Mouse (Mus musculus): Measurements from ENCODE around the gene H2-Eb2. TPM values are rescaled to one million over a fixed set of nuclear protein-coding genes. Genes with fewer than 3 reads are reported as not detected.

The H2-Eb2 gene
- polyA plus RNA-seq, 1 experiment from 2014 or later = not detected

- no peak overlapping the region for H3K9ac ChIP-seq (replicated peaks)
- 63% methylated on average over 6 of the region's 6 CpGs for WGBS (ENCODE audit: insufficient replicate concordance)
- no peak overlapping the region for H3K27ac ChIP-seq (ENCODE audit: low read depth)
- no peak for ATAC-seq
- no peak for TF ChIP-seq CTCF (IDR thresholded peaks at IDR 0.05; ENCODE audit: low read depth)
- TF ChIP-seq EP300 (IDR thresholded peaks at IDR 0.05; ENCODE audit: low read depth) = no peak
- no peak overlapping the region for H3K4me2 ChIP-seq (ENCODE audit: low read depth, low read length)
- no peak overlapping the region for H3K4me3 ChIP-seq (ENCODE audit: low read depth, low read length)
- H3K27me3 ChIP-seq (ENCODE audit: insufficient read depth, low read length) = no peaks in the 10 kb centered on the region
- H3K36me3 ChIP-seq (replicated peaks; ENCODE audit: insufficient read depth, low read length) = no peaks in the 10 kb centered on the region
- no peaks in the 10 kb centered on the region for H3K9me3 ChIP-seq (ENCODE audit: low read length)
- DNase-seq = no peak
- H3K4me1 ChIP-seq (ENCODE audit: insufficient read depth) = 0 out of 2 replicates have a peak, but pooled peaks cover 2% of the 10 kb centered on the region
Measured at GRCm38 (mm10) chr17:34373055-34373709, 47.7 kb downstream of the H2-Eb2 start.

- Histone ChIP-seq H3K4me3 (ENCODE audit: low read depth, low read length) (no peak within 1 kb of the TSS), H3K27me3 (ENCODE audit: insufficient read depth, low read length) (0 out of 2 replicates have a peak, but pooled peaks cover 4% of the 10 kb centered on the region), H3K27ac (ENCODE audit: low read depth) (no peak within 1 kb of the TSS), H3K4me1 (ENCODE audit: insufficient read depth) (no peaks in the 10 kb centered on the region), H3K9me3 (ENCODE audit: low read length) (no peaks in the 10 kb centered on the region), H3K36me3 (replicated peaks; ENCODE audit: insufficient read depth, low read length) (no peaks in the 10 kb centered on the region), H3K9ac (replicated peaks) (no peak within 1 kb of the TSS), H3K4me2 (ENCODE audit: low read depth, low read length) (no peak within 1 kb of the TSS)
- no peak for DNase-seq
- 67% methylated on average over 2 of the region's 2 CpGs for WGBS (ENCODE audit: insufficient replicate concordance)
- TF ChIP-seq CTCF (IDR thresholded peaks at IDR 0.05; ENCODE audit: low read depth) = no peak
- TF ChIP-seq EP300 (IDR thresholded peaks at IDR 0.05; ENCODE audit: low read depth) = no peak
- no peak for ATAC-seq
Measured at GRCm38 (mm10) chr17:34376847-34377246, 51.4 kb downstream of the H2-Eb2 start, which contains the start of gene Btnl1. Gene Btnl1, plus strand, starts transcription at chr17:34377132.

- H3K4me2 ChIP-seq (ENCODE audit: low read depth, low read length) = no peak overlapping the region
- WGBS (ENCODE audit: insufficient replicate concordance) = 39% methylated on average over 6 of the region's 6 CpGs
- H3K36me3 ChIP-seq (replicated peaks; ENCODE audit: insufficient read depth, low read length) = no peaks in the 10 kb centered on the region
- no peaks in the 10 kb centered on the region for H3K4me1 ChIP-seq (ENCODE audit: insufficient read depth)
- ATAC-seq = no peak
- no peak overlapping the region for H3K4me3 ChIP-seq (ENCODE audit: low read depth, low read length)
- no peak for DNase-seq
- H3K9me3 ChIP-seq (ENCODE audit: low read length) = no peaks in the 10 kb centered on the region
- H3K9ac ChIP-seq (replicated peaks) = no peak overlapping the region
- no peak overlapping the region for H3K27ac ChIP-seq (ENCODE audit: low read depth)
- H3K27me3 ChIP-seq (ENCODE audit: insufficient read depth, low read length) = 0 out of 2 replicates have a peak, but pooled peaks cover 4% of the 10 kb centered on the region
- TF ChIP-seq CTCF (IDR thresholded peaks at IDR 0.05; ENCODE audit: low read depth) = peak; percentile 32; the same call in 1 of the 2 replicates
- no peak for TF ChIP-seq EP300 (IDR thresholded peaks at IDR 0.05; ENCODE audit: low read depth)
Measured at GRCm38 (mm10) chr17:34377450-34378209, 52.2 kb downstream of the H2-Eb2 start.

- peak; percentile 50 for TF ChIP-seq CTCF (IDR thresholded peaks at IDR 0.05; ENCODE audit: low read depth)
- no peak for TF ChIP-seq EP300 (IDR thresholded peaks at IDR 0.05; ENCODE audit: low read depth)
- no peak for DNase-seq
- H3K9me3 ChIP-seq (ENCODE audit: low read length) = no peaks in the 10 kb centered on the region
- H3K27ac ChIP-seq (ENCODE audit: low read depth) = no peak overlapping the region
- H3K9ac ChIP-seq (replicated peaks) = no peak overlapping the region
- no peaks in the 10 kb centered on the region for H3K4me1 ChIP-seq (ENCODE audit: insufficient read depth)
- H3K4me2 ChIP-seq (ENCODE audit: low read depth, low read length) = no peak overlapping the region
- H3K36me3 ChIP-seq (replicated peaks; ENCODE audit: insufficient read depth, low read length) = no peaks in the 10 kb centered on the region
- H3K4me3 ChIP-seq (ENCODE audit: low read depth, low read length) = no peak overlapping the region
- ATAC-seq = no peak
- H3K27me3 ChIP-seq (ENCODE audit: insufficient read depth, low read length) = 0 out of 2 replicates have a peak, but pooled peaks cover 4% of the 10 kb centered on the region
- 59% methylated on average over 2 of the region's 2 CpGs for WGBS (ENCODE audit: insufficient replicate concordance)
Measured at GRCm38 (mm10) chr17:34378716-34379115, 53.3 kb downstream of the H2-Eb2 start.

GRCm38 (mm10) chr17:34379451-34379850 is 54.0 kb downstream of the H2-Eb2 start:
- TF ChIP-seq EP300 (IDR thresholded peaks at IDR 0.05; ENCODE audit: low read depth) (no peak), CTCF (IDR thresholded peaks at IDR 0.05; ENCODE audit: low read depth) (no peak)
- DNase-seq = no peak
- H3K27ac ChIP-seq (ENCODE audit: low read depth) = no peak overlapping the region
- WGBS (ENCODE audit: insufficient replicate concordance) = 77% methylated on average over 7 of the region's 7 CpGs
- no peaks in the 10 kb centered on the region for H3K4me1 ChIP-seq (ENCODE audit: insufficient read depth)
- H3K9me3 ChIP-seq (ENCODE audit: low read length) = no peaks in the 10 kb centered on the region
- H3K27me3 ChIP-seq (ENCODE audit: insufficient read depth, low read length) = 0 out of 2 replicates have a peak, but pooled peaks cover 4% of the 10 kb centered on the region
- no peak for ATAC-seq
- no peaks in the 10 kb centered on the region for H3K36me3 ChIP-seq (replicated peaks; ENCODE audit: insufficient read depth, low read length)
- no peak overlapping the region for H3K4me2 ChIP-seq (ENCODE audit: low read depth, low read length)
- no peak overlapping the region for H3K4me3 ChIP-seq (ENCODE audit: low read depth, low read length)
- H3K9ac ChIP-seq (replicated peaks) = no peak overlapping the region

- Histone ChIP-seq H3K4me1 (ENCODE audit: insufficient read depth) (no peaks in the 10 kb centered on the region), H3K9ac (replicated peaks) (no peak overlapping the region), H3K4me2 (ENCODE audit: low read depth, low read length) (no peak overlapping the region), H3K4me3 (ENCODE audit: low read depth, low read length) (no peak overlapping the region), H3K36me3 (replicated peaks; ENCODE audit: insufficient read depth, low read length) (no peaks in the 10 kb centered on the region), H3K27me3 (ENCODE audit: insufficient read depth, low read length) (0 out of 2 replicates have a peak, but pooled peaks cover 4% of the 10 kb centered on the region), H3K27ac (ENCODE audit: low read depth) (no peak overlapping the region), H3K9me3 (ENCODE audit: low read length) (no peaks in the 10 kb centered on the region)
- TF ChIP-seq CTCF (IDR thresholded peaks at IDR 0.05; ENCODE audit: low read depth) (no peak), EP300 (IDR thresholded peaks at IDR 0.05; ENCODE audit: low read depth) (no peak)
- no peak for ATAC-seq
- no peak for DNase-seq
- 72% methylated on average over 11 of the region's 11 CpGs for WGBS (ENCODE audit: insufficient replicate concordance)
Measured at GRCm38 (mm10) chr17:34381876-34382275, 56.4 kb downstream of the H2-Eb2 start.
